Comparison of ENCODE assay signal across 9 mouse cellular contexts in the genomic region with DNA sequence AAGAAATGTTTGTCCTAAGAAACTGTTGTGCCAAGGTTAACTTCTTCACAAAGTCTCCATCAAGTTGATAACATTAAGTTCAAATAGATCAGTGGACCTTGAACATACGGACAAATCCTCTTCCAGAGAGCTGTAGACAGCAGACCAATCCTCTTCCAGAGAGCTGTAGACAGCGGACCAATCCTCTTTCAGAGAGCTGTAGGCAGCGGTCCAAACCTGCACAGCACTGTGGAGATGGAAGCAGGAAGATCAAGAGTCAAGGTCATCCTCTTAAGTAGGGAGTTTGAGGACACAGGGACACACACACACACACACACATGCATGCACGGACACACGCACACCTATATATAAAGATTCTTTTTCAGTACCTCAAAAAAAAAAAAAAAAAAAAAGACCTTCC. TPM values are rescaled to one million over a fixed set of nuclear protein-coding genes. Genes with fewer than 3 reads are reported as not detected.
A peak's percentile ranks its signal among the peaks of the same experiment; 100 is the strongest.
DNase-seq lines count a peak whose midpoint lies in the region; ATAC-seq and TF ChIP-seq lines count a peak whose summit lies in the region.
"Had no signal": no experiment of that assay in that cellular context is flagged by ENCODE, and none has a peak within 500 bp of the region (broad histone marks: within the 10 kb centered on the region; RNA-seq: fewer than 3 reads in every experiment).

No protein-coding gene starts in this region.

- TF ChIP-seq POLR2A in testis, adult 2 months (IDR thresholded peaks at IDR 0.05; ENCODE audit: control insufficient read depth, low read depth, low read length) = no peak

- no peak for ATAC-seq in liver, embryonic 14.5 days (ENCODE audit: insufficient read depth)
- ATAC-seq in frontal cortex, adult (ENCODE audit: low TSS enrichment) = no peak

- TF ChIP-seq EP300 in liver, embryonic 14.5 days (IDR thresholded peaks at IDR 0.05; ENCODE audit: low read depth) = no peak

- peak overlapping the region; percentile 7; the same call in 1 of the 2 replicates for H3K9ac ChIP-seq in liver, embryonic 14.5 days (replicated peaks)

- DNase-seq in heart, adult 11 months = peak; percentile 57
- DNase-seq in heart, postnatal 10 days = no peak
- DNase-seq in testis, postnatal 10 days (ENCODE audit: low spot score) = no peak
- no peak for DNase-seq in liver, embryonic 14.5 days (ENCODE audit: low read depth in 3 of 3, low spot score in 3 of 3)
- DNase-seq in frontal cortex, postnatal 36 days (ENCODE audit: low spot score in 2 of 2) = no peak
- DNase-seq in gastrocnemius, postnatal 10 days = no peak

- no peaks in the 10 kb centered on the region for H3K9me3 ChIP-seq in liver, embryonic 14.5 days (ENCODE audit: control insufficient read depth, low read length)

- 63% methylated on average over 5 of the region's 5 CpGs for WGBS in liver, embryonic 14.5 days (ENCODE audit: insufficient replicate concordance)

- no peak for TF ChIP-seq CTCF in testis, adult 2 months (IDR thresholded peaks at IDR 0.05; ENCODE audit: control insufficient read depth, insufficient read depth, insufficient replicate concordance, low read depth, low read length)
- no peak for TF ChIP-seq CTCF in liver, embryonic 14.5 days (IDR thresholded peaks at IDR 0.05; ENCODE audit: low read depth)

- H3K27ac ChIP-seq in testis, adult 2 months (ENCODE audit: control insufficient read depth, insufficient read depth, low read depth, low read length) = no peak overlapping the region
- H3K27ac ChIP-seq in liver, embryonic 14.5 days = peak overlapping the region; percentile 55

- peak overlapping the region; percentile 82 for H3K4me3 ChIP-seq in testis, adult 2 months (ENCODE audit: control insufficient read depth, low read depth, low read length)
- no peak overlapping the region for H3K4me3 ChIP-seq in liver, embryonic 14.5 days (ENCODE audit: insufficient read depth in 1 of 2, low read depth in 2 of 2, low read length in 2 of 2)

- intact Hi-C loops in heart, postnatal 10 days (cut with DNase I) = no loop called here

- no peaks in the 10 kb centered on the region for H3K36me3 ChIP-seq in testis, adult 2 months (ENCODE audit: control insufficient read depth, insufficient read depth, low read length)
- H3K36me3 ChIP-seq in liver, embryonic 14.5 days (replicated peaks; ENCODE audit: control insufficient read depth, insufficient read depth, low read depth) = peaks cover 4% of the 10 kb centered on the region

- H3K4me1 ChIP-seq in testis, adult 2 months (ENCODE audit: control insufficient read depth, insufficient read depth, low read length) = peaks cover 14% of the 10 kb centered on the region
- H3K4me1 ChIP-seq in liver, embryonic 14.5 days (replicated peaks; ENCODE audit: control insufficient read depth in 2 of 2, insufficient read depth in 2 of 2, low read length in 1 of 2) = peaks cover 57 to 58% of the 10 kb centered on the region in 2 experiments

- H3K4me2 ChIP-seq in liver, embryonic 14.5 days (ENCODE audit: low read depth) = peak overlapping the region; percentile 68

- no peaks in the 10 kb centered on the region for H3K27me3 ChIP-seq in testis, adult 2 months (ENCODE audit: control insufficient read depth, insufficient read depth, low read length)
- H3K27me3 ChIP-seq in liver, embryonic 14.5 days (ENCODE audit: control insufficient read depth, insufficient read depth, low read length) = no peaks in the 10 kb centered on the region
- H3K27me3 ChIP-seq: CH12.LX had no signal

RNA-seq across cellular contexts. Expression of a gene that starts 0.6 kb away (rescaled TPM):
- 10 to 100 TPM in 1 of 2 experiments, 1 to 10 TPM in 1; 7.5 to 10.3 TPM for total RNA-seq in heart, postnatal 10 days (2021)
- 114 and 122 TPM in 2 replicates for polyA plus RNA-seq in testis, adult 2 months (2012; rRNA removed)
- 70.0 and 103 TPM in 2 replicates for polyA plus RNA-seq in liver, embryonic 14.5 days (2012; rRNA removed)
- 309 and 341 TPM in 2 replicates for polyA plus RNA-seq in liver, embryonic 14.5 days (2014; fragmentation: Nextera tagmentation; extraction: Ambion mirVana)
- 1 to 10 TPM; 3.3 to 7.7 TPM for total RNA-seq in gastrocnemius, postnatal 10 days (2021)
- total RNA-seq: CH12.LX had no signal
